Mouse (Mus musculus) spleen, adult 2 months (tissue): ENCODE measurements around the gene Akna. TPM values are rescaled to one million over a fixed set of nuclear protein-coding genes. Genes with fewer than 3 reads are reported as not detected.

Experiments used
- DNase-seq, 2 experiments: peaks; one replicate each; pipeline versions ENCODE4 v3.0.0 to v3.0.0-alpha.2; 2012 to 2021; ENCODE audit warnings: low spot score in 2 of 2, low read depth in 1 of 2
- H3K27ac ChIP-seq: fragments of 200-500 bp; 2 replicates; pipeline ENCODE4 v1.5.1; 2012; ENCODE audit warnings: low read length, inconsistent platforms; ENCODE audit not compliant: insufficient read depth
- H3K27me3 ChIP-seq: fragments of 200-500 bp; 2 replicates; pipeline ENCODE4 v1.6.1; 2012; ENCODE audit warnings: mild to moderate bottlenecking, moderate library complexity, low read length, inconsistent platforms; ENCODE audit not compliant: control insufficient read depth, insufficient read depth
- H3K36me3 ChIP-seq: fragments of 200-500 bp; 2 replicates; pipeline ENCODE4 v1.6.1; 2012; ENCODE audit warnings: mild to moderate bottlenecking, low read length, inconsistent platforms; ENCODE audit not compliant: control insufficient read depth, insufficient read depth
- H3K4me1 ChIP-seq: fragments of 200-500 bp; 2 replicates; pipeline ENCODE4 v1.6.1; 2011; ENCODE audit warnings: inconsistent platforms; ENCODE audit not compliant: control insufficient read depth, insufficient read depth, insufficient read length
- H3K4me3 ChIP-seq: fragments of 200-500 bp; 2 replicates; pipeline ENCODE4 v1.5.1; 2011; ENCODE audit warnings: mild to moderate bottlenecking, inconsistent platforms; ENCODE audit not compliant: insufficient read depth, insufficient read length; ENCODE audit errors: extremely low read depth
- CTCF ChIP-seq: fragments of 200-500 bp; IDR thresholded peaks from 2 replicates; pipeline ENCODE4 v1.5.1; 2011; ENCODE audit warnings: mild to moderate bottlenecking, inconsistent platforms; ENCODE audit not compliant: insufficient read depth, insufficient read length, insufficient replicate concordance; ENCODE audit errors: extremely low read depth
- POLR2A ChIP-seq: fragments of 200-500 bp; IDR thresholded peaks from 2 replicates; pipeline ENCODE4 v1.6.1; 2011; ENCODE audit warnings: low read depth, low read length, inconsistent platforms
- WGBS: fragments of 180-500 bp; shearing (Covaris S2); methylation state at CpG from one replicate; pipeline ENCODE4 v1.1.7; 2018; 5-methylcytosine and 5-hydroxymethylcytosine counted together
- polyA plus RNA-seq: library from polyadenylated mRNA; depleted of rRNA; stranded (reverse); fragments of >200 nt; gene quantifications from 2 replicates; pipeline ENCODE4 v1.2.3, GENCODE M21; 2012

The Akna gene
- polyA plus RNA-seq, 1 experiment = 94.1 TPM

- Histone ChIP-seq H3K4me3 (peak overlapping the region; percentile 85), H3K4me1 (peaks cover 23% of the 10 kb centered on the region), H3K36me3 (no peaks in the 10 kb centered on the region), H3K27ac (peak overlapping the region; percentile 73), H3K27me3 (no peaks in the 10 kb centered on the region)
- WGBS = under 1% methylated on average over 19 of the region's 19 CpGs
- peak; percentile 89 to 97 for DNase-seq
- TF ChIP-seq CTCF (no peak), POLR2A (peak; percentile 22)
These were observed 7.4 kb upstream of the Akna start for GRCm38 (mm10) chr4:63410583-63410934.

- H3K4me1 ChIP-seq = peaks cover 26% of the 10 kb centered on the region
- peak; percentile 71 for DNase-seq
- H3K27ac ChIP-seq = peak overlapping the region; percentile 73
- WGBS = under 1% methylated on average over 39 of the region's 39 CpGs
- H3K4me3 ChIP-seq = peak overlapping the region; percentile 85
- TF ChIP-seq CTCF = no peak
- no peak; the same call in 1 of the 2 replicates for TF ChIP-seq POLR2A
- H3K36me3 ChIP-seq = no peaks in the 10 kb centered on the region
- no peaks in the 10 kb centered on the region for H3K27me3 ChIP-seq
These were observed 6.9 kb upstream of the Akna start for GRCm38 (mm10) chr4:63409908-63410582.

GRCm38 (mm10) chr4:63409317-63409907, 6.3 kb upstream of the Akna start:
- no peaks in the 10 kb centered on the region for H3K36me3 ChIP-seq
- TF ChIP-seq POLR2A (no peak), CTCF (no peak)
- 4% methylated on average over 18 of the region's 18 CpGs for WGBS
- peaks cover 32% of the 10 kb centered on the region for H3K4me1 ChIP-seq
- no peak for DNase-seq
- peak overlapping the region; percentile 85 for H3K4me3 ChIP-seq
- peak overlapping the region; percentile 70 for H3K27ac ChIP-seq
- no peaks in the 10 kb centered on the region for H3K27me3 ChIP-seq

- peak in 1 of 2 experiments; percentile 75 for DNase-seq
- TF ChIP-seq CTCF = peak; percentile 75; the same call in 1 of the 2 replicates
- TF ChIP-seq POLR2A = no peak
- peak overlapping the region; percentile 31; the same call in 1 of the 2 replicates for H3K4me3 ChIP-seq
- H3K36me3 ChIP-seq = no peaks in the 10 kb centered on the region
- WGBS = 9% methylated on average over 8 of the region's 8 CpGs
- H3K4me1 ChIP-seq = peaks cover 38% of the 10 kb centered on the region
- no peaks in the 10 kb centered on the region for H3K27me3 ChIP-seq
- peak overlapping the region; percentile 70 for H3K27ac ChIP-seq
These were observed 5.5 kb upstream of the Akna start for GRCm38 (mm10) chr4:63408649-63409048.

- Histone ChIP-seq H3K4me1 (peaks cover 42% of the 10 kb centered on the region), H3K27me3 (no peaks in the 10 kb centered on the region), H3K4me3 (no peak overlapping the region), H3K36me3 (no peaks in the 10 kb centered on the region), H3K27ac (peak overlapping the region; percentile 52)
- TF ChIP-seq POLR2A (no peak), CTCF (no peak)
- 73% methylated on average over 7 of the region's 7 CpGs for WGBS
- DNase-seq = no peak
These were observed 5.1 kb upstream of the Akna start for GRCm38 (mm10) chr4:63408247-63408646.

- Histone ChIP-seq H3K4me1 (peaks cover 42% of the 10 kb centered on the region), H3K27me3 (no peaks in the 10 kb centered on the region), H3K4me3 (no peak overlapping the region), H3K27ac (peak overlapping the region; percentile 99), H3K36me3 (no peaks in the 10 kb centered on the region)
- DNase-seq = no peak
- 20% methylated on average over 4 of the region's 4 CpGs for whole genome bisulfite sequencing
- TF ChIP-seq POLR2A (no peak), CTCF (no peak)
These were observed 2.5 kb upstream of the Akna start for GRCm38 (mm10) chr4:63405683-63406082.

GRCm38 (mm10) chr4:63405051-63405450, 1.9 kb upstream of the Akna start:
- H3K27ac ChIP-seq = peak overlapping the region; percentile 99
- H3K27me3 ChIP-seq = no peaks in the 10 kb centered on the region
- peak in 1 of 2 experiments; percentile 82 for DNase-seq
- peak; percentile 5; the same call in 1 of the 2 replicates for TF ChIP-seq POLR2A
- TF ChIP-seq CTCF = no peak
- peaks cover 42% of the 10 kb centered on the region for H3K4me1 ChIP-seq
- WGBS = 6% methylated on average over 7 of the region's 7 CpGs
- peak overlapping the region; percentile 32; the same call in 1 of the 2 replicates for H3K4me3 ChIP-seq
- H3K36me3 ChIP-seq = no peaks in the 10 kb centered on the region
